Comparison of ENCODE assay signal across 28 mouse cellular contexts in genomic region chr11:9609075-9609474, GRCm38 (mm10).
"Had no signal": no experiment of that assay in that cellular context is flagged by ENCODE, and none has a peak within 500 bp of the region (broad histone marks: within the 10 kb centered on the region; RNA-seq: fewer than 3 reads in every experiment).

No protein-coding gene starts in this region.

- H3K9me3 ChIP-seq: embryonic facial prominence, embryonic 10.5 days; embryonic facial prominence, embryonic 12.5 days; embryonic facial prominence, embryonic 13.5 days; embryonic facial prominence, embryonic 15.5 days; forebrain, embryonic 10.5 days; forebrain, embryonic 12.5 days; forebrain, embryonic 13.5 days; forebrain, embryonic 15.5 days had no signal

- H3K9ac ChIP-seq: embryonic facial prominence, embryonic 12.5 days; embryonic facial prominence, embryonic 13.5 days; embryonic facial prominence, embryonic 15.5 days; forebrain, embryonic 12.5 days; forebrain, embryonic 13.5 days; forebrain, embryonic 15.5 days; forebrain, postnatal 0 days had no signal

- H3K4me2 ChIP-seq: embryonic facial prominence, embryonic 12.5 days; embryonic facial prominence, embryonic 13.5 days; embryonic facial prominence, embryonic 15.5 days; forebrain, embryonic 12.5 days; forebrain, embryonic 13.5 days; forebrain, embryonic 15.5 days had no signal

- H3K4me1 ChIP-seq: embryonic facial prominence, embryonic 10.5 days; embryonic facial prominence, embryonic 12.5 days; embryonic facial prominence, embryonic 13.5 days; embryonic facial prominence, embryonic 15.5 days; forebrain, embryonic 10.5 days; forebrain, embryonic 12.5 days; forebrain, embryonic 13.5 days; forebrain, embryonic 15.5 days had no signal

- H3K27me3 ChIP-seq: embryonic facial prominence, embryonic 12.5 days; embryonic facial prominence, embryonic 13.5 days; embryonic facial prominence, embryonic 15.5 days; forebrain, embryonic 12.5 days; forebrain, embryonic 13.5 days; forebrain, embryonic 15.5 days had no signal

- ATAC-seq: forebrain, embryonic 13.5 days; forebrain, embryonic 14.5 days; forebrain, embryonic 15.5 days; forebrain, embryonic 16.5 days; forebrain, postnatal 0 days had no signal

- DNase-seq: cerebellum, adult 8-10 months; cerebellum, adult 9-10 months; cerebellum, adult 9-11 months; cerebellum, postnatal 10 days; cerebellum, postnatal 14 days; cerebellum, postnatal 25 days; cerebellum, postnatal 36 days; embryo, embryonic 11 days; forebrain, postnatal 0 days; gastrocnemius, adult 2 months; gastrocnemius, postnatal 10 days; gastrocnemius, postnatal 14 days; gastrocnemius, postnatal 25 days; gastrocnemius, postnatal 36 days; heart, adult 11 months; heart, adult 18-20 months; heart, adult 2 months had no signal

- H3K4me3 ChIP-seq: embryonic facial prominence, embryonic 10.5 days; embryonic facial prominence, embryonic 12.5 days; embryonic facial prominence, embryonic 13.5 days; embryonic facial prominence, embryonic 15.5 days; erythroblast, embryonic 14.5 days; forebrain, embryonic 10.5 days; forebrain, embryonic 12.5 days; forebrain, embryonic 13.5 days; forebrain, embryonic 15.5 days; gastrocnemius, adult 2 months; heart, adult 2 months had no signal

- H3K36me3 ChIP-seq: embryonic facial prominence, embryonic 10.5 days; embryonic facial prominence, embryonic 12.5 days; embryonic facial prominence, embryonic 13.5 days; embryonic facial prominence, embryonic 15.5 days; forebrain, embryonic 10.5 days; forebrain, embryonic 12.5 days; forebrain, embryonic 15.5 days had no signal

- H3K27ac ChIP-seq: embryonic facial prominence, embryonic 10.5 days; embryonic facial prominence, embryonic 12.5 days; embryonic facial prominence, embryonic 13.5 days; embryonic facial prominence, embryonic 15.5 days; forebrain, embryonic 10.5 days; forebrain, embryonic 12.5 days; forebrain, embryonic 13.5 days; forebrain, embryonic 15.5 days; gastrocnemius, adult 2 months; heart, adult 2 months had no signal
